Mouse (Mus musculus) lung, postnatal 25 days (tissue): ENCODE results near the gene Tgfbr3.
A peak's percentile ranks its signal among the peaks of the same experiment; 100 is the strongest.

ENCODE experiments used
- DNase-seq: peaks from one replicate; pipeline ENCODE4 v3.0.0; 2022; ENCODE audit warnings: low spot score

Tgfbr3 gene

DNA sequence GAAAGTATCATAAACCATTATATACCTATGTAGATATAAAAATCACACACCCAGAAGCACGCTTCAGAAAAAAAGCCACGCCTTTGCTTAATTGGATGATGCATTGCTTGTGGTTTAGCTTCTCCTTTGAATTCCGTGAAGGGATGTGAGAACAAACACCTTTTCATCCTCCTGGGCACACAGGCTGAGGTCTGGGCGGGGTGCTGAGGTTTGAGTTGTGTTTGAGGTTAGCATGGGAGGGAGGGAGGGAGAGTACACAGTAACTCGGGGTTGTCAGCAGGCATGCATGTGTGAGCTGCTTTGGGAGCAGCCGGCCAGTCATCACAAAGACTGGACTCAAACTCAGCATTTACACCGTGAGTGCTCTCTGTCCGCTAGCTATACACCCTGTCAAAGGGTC lies 209.5 kb downstream of the Tgfbr3 start:
- DNase-seq = peak; percentile 30

DNA sequence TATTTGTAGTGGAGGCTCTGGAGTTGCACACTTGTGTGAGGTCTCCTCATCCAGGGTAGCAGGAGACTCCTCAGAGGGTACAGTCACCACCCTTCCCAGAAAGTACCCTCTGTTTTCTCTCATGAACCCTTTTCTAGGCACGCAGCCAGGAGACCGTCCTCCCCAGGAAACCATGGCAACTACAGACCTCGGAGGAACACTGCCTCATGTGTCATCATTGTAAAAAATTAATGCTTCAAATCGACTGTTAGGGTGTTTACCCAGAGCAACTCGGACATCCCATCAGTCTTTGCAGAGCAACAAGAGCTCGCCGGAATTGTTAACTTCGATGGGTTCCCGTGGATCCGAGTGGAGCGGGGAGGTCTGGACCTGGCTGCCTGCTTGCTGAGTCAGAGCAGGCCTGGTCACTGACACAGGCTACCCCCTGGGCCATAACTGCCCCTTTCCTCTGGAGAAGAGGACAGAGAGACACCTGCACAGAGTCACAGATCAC lies 210.2 kb downstream of the Tgfbr3 start:
- DNase-seq = no peak

DNA sequence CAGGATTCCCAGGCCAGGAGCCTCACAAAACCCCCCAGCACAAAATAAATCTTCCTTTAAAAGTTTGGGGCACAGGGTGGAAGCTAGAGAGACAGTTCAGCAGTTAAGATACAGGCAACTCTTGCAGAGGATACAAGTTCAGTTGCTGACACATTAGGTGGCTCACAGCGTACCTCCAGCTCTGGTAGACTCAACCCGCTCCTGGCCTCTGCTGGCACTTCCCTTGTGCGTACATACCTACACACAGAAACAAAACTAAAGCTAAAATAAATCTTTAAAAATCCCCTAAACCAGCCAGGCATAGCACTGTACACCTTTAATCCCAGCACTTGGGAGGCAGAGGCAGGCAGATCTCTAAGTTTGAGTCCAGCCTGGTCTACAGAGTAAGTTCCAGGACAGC lies 211.1 kb downstream of the Tgfbr3 start:
- DNase-seq = no peak

DNA sequence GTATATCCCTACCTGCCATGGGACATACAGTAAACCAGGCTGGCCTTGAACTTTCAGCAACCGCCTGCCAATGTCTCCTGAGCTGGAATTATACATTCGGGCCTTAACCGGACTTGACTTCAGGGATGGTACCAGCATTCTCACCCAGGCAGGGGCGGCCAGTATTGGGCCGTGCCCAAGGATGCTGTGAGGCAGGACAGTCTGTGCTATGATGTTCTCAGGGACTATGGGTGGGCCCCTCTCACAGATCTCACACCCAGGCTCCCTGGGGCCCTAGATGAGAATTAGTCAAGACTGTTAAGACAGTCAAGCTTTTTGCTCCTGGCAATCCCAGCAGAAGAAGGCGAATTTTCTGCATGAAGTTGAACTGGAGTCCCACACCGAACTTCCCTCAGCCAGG lies 211.5 kb downstream of the Tgfbr3 start:
- DNase-seq = no peak

DNA sequence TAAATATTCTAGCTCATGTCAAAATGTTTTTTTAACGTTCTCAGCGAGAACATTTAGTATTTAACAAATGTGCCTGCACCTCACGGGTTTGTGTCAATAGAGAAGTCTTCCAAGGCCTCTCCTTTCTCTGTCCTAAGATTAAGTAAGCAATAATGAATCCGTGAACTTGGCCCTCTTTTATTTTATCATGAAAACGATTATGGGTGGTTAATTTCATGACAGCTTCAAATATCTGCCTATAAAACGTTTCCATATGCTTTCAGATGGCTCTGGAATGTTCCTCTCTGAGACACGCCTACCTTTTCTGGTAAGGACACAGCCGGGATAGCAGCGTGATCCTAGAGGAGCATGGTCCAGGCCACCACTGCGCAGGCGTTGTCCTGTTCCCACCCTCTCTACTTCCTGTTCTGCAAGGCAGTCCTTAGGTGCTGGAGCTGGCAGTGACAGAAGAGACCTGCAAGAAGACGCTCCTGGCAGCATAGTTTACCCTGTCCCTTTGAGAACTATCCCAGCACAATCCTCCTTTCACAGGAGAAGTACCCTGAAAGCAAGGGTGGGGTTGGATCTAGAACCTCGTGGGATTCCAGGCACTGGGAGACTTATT lies 214.3 kb downstream of the Tgfbr3 start:
- no peak for DNase-seq

DNA sequence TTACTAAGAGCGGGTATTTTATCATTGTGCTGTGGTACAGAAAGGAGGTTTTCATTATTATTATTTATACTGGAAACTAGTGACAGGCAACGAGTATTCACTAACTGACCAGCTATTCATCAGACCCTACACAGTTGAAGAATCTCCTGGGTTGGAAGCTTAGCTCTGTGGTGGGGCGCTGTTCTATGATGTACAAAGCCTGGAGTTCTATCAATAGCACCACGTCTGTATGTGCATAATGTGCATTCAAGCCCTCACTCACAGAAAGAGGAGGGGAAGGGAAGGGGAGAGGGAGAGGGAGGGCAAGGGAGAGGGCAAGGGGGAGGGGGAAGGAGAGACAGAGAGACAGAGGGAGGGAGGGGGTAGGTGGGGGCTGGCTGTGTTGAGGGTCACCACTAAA lies 215.1 kb downstream of the Tgfbr3 start:
- DNase-seq = no peak

DNA sequence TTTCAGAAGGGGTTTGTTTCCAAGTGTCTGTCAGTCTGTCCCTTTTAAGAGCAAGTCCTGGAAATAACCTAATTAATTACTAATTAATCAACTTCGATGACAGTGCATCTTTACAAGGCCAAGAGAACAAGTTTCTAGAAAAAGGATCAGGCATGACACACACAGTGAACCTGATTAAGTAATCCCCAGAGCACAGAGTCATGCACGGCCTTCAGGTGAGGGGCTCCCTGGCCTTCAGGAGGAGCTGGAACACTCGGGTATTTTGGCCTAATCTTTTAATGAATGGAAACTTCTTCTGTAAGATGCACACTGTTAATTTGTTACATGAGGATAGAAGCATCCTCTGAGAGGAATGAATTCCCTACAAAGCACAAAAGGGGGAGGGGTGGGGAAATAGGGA lies 215.9 kb downstream of the Tgfbr3 start:
- DNase-seq = no peak

DNA sequence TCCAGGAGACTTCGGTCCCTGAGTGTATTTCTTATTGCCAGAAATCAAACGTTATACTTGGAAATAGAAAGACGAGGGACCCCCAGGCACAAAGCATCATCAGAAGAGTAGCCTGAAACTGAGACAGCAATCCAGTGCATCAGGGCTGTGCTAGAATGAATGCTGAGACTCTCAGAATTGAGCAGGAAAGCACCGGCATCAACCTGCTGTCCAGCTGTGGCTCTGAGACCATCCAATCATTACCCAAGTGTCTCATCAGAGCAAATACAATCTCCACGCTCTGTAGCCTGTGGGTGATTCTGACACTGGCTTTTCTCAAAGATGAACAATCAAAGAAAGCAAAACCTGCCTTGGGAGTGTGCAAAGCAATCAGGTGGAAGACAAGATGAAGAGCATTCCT lies 221.3 kb downstream of the Tgfbr3 start:
- no peak for DNase-seq

DNA sequence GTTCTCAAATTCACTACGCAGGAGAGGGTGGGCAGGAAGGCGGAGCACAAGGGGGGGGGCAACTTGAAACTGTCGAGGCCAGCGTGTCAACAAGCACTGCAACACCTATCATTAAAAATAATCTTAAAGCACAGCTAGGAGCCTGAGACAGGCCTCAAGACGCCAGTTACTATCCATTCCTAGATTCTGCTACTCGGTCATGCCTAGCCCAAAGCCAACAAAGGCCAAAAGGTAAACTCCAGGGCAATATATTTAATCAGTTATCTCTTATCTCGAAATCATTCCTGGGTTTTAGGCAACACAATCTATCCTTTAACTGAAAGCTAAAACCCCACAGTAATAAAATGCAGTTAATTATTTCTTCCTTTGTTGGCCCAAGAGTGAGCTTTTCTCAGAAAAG lies 221.9 kb downstream of the Tgfbr3 start:
- no peak for DNase-seq

DNA sequence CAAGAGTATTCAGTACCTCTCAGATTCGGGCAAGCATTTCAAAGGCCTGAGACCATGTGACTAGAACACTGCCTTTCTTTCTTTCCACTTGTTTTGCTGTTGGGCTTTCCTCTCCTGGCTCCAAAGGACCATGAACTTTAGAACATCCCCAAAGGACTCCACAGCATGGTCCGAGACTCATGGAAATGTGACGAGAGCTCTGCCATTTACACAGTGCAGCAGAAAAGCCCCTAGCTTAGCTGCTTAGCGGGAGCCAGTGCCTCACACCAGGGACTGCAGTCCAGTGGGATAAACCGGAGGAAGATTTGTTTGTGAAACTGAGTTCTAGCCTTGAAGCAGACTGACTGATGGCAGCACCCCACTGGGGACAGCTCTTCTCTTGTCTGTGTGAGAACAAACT lies 224.5 kb downstream of the Tgfbr3 start:
- no peak for DNase-seq

DNA sequence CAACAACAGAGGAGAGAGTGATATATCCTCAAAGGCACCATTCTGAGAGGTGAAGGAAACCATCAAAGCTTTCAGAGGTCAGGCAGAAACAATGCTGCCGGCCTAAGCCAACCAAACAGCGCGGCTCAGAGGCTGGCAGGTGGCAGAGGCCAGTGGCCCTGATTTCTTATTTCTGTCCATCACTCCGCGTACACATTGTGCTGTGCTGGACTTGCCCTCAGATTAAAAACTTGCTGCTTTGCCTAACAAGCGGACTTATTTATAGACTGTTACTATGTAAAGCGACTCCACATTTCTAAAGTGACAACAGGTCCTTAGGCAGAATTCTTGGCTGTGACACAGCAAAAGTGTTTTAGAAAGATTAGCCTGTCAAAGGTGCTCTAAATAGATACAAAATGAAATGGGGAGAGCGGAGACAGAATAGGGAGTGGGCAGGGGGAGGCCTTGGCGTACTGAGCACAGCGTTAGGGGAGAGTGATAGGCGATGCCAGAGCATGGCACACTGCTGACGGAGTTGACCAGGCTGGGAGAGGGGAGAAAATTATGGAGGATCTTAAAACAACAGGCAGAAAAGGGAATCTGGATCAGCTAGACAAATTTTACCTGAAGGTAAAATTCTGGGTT lies 227.1 kb downstream of the Tgfbr3 start:
- DNase-seq = no peak

DNA sequence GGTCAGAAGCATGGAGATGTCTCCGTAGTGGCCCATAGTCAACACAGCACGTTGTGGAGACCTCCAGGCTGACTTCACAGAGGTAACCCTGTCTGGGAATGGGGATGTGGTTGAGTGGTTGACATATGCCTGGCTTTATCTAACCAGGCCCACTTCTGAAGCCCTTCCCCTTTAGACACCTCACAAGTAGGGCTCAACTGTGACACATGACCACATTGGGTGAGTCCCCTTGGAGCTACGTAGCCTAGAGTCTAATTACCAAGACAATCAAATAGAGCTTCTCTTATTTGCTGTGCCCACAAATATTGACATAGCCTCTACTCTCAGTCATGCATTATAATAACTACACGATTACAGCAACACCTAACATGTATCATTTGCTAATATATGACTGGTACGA lies 229.9 kb downstream of the Tgfbr3 start:
- no peak for DNase-seq

DNA sequence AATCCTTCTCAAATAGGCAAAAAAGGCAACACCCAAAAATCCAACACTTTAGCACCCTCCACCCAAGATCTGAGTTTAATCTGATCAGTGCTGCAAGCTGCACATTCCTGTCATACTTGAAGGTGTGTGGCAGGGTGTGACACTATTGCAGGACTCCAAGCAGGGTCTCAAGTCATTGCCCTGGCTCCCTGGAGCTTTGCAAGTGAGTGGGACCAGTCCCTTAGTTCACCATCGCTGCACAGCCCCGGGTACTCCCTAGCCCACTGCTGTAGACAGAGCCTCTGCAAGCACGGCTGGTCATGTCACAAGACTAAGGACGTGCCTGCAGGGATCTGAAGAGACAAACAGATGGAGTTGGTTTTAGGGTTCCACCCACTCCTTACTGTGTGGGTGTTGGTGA lies 230.8 kb downstream of the Tgfbr3 start:
- DNase-seq = no peak
